9 mouse cellular contexts compared by ENCODE assay signal in the genomic region with DNA sequence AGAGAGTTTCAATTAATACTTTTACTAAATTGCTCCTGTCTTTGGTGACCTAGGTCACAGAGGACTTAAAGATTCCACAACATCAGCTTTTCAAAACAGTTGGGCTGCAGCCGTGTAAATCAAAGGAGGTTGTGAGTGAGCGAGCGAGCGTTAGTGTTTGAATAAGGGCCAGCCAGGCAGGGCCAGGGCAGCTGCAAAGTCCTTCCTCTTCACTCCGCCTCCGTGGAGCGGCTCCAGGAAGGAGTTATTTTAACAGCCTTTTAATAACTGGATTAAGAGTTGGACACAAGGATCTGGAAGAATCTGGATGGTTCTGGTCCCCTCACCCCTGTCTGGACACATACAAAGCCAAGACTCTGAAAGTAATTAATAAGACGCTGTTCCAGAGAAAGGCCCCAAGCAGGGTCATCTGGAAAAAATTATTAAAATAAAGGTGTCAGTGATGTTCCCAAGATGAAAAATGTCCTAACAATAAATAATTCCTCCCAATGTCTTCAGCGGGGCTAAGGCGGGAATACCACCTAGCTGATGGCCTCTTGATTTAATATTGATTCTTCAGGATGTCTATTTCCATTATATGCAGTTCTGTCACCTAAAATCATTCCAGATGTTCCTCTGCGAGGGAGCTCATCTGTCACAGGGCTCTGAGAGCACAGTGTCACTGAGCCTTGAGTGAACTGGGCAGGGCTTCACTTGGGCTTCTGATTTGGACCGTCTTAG.
A peak's percentile ranks its signal among the peaks of the same experiment; 100 is the strongest.
DNase-seq lines count a peak whose midpoint lies in the region; ATAC-seq lines count a peak whose summit lies in the region.
"Had no signal": no experiment of that assay in that cellular context is flagged by ENCODE, and none has a peak within 500 bp of the region (broad histone marks: within the 10 kb centered on the region; RNA-seq: fewer than 3 reads in every experiment).

No protein-coding gene starts in this region.

- no peak overlapping the region for H3K9ac ChIP-seq in limb, embryonic 15.5 days
- no peak overlapping the region for H3K9ac ChIP-seq in hindbrain, embryonic 12.5 days
- H3K9ac ChIP-seq: embryonic facial prominence, embryonic 15.5 days had no signal

- H3K36me3 ChIP-seq in limb, embryonic 15.5 days, result no peaks in the 10 kb centered on the region
- no peaks in the 10 kb centered on the region for H3K36me3 ChIP-seq in hindbrain, embryonic 12.5 days
- H3K36me3 ChIP-seq: embryonic facial prominence, embryonic 15.5 days had no signal

- DNase-seq in urinary bladder, postnatal 14 days (ENCODE audit: low spot score), result peak; percentile 77
- DNase-seq in urinary bladder, postnatal 10 days (ENCODE audit: low spot score), result no peak
- peak; percentile 64 to 72 for DNase-seq in heart, postnatal 14 days
- peak; percentile 63 to 72 for DNase-seq in urinary bladder, postnatal 4 days (ENCODE audit: low spot score in 2 of 2)
- no peak for DNase-seq in spleen, postnatal 36 days (ENCODE audit: low spot score in 2 of 2)
- no peak for DNase-seq in natural killer cell, adult 2 months (ENCODE audit: low spot score in 2 of 2)

- H3K4me1 ChIP-seq in limb, embryonic 15.5 days, result peaks cover 27% of the 10 kb centered on the region
- 0 out of 2 replicates have a peak, but pooled peaks cover 2% of the 10 kb centered on the region for H3K4me1 ChIP-seq in hindbrain, embryonic 12.5 days

- peak overlapping the region; percentile 33; the same call in 1 of the 2 replicates for H3K27ac ChIP-seq in limb, embryonic 15.5 days
- H3K27ac ChIP-seq in hindbrain, embryonic 12.5 days, result no peak overlapping the region
- H3K27ac ChIP-seq: embryonic facial prominence, embryonic 15.5 days had no signal

- no peaks in the 10 kb centered on the region for H3K27me3 ChIP-seq in limb, embryonic 15.5 days
- no peaks in the 10 kb centered on the region for H3K27me3 ChIP-seq in hindbrain, embryonic 12.5 days
- H3K27me3 ChIP-seq: embryonic facial prominence, embryonic 15.5 days had no signal

- no peaks in the 10 kb centered on the region for H3K9me3 ChIP-seq in limb, embryonic 15.5 days
- H3K9me3 ChIP-seq in hindbrain, embryonic 12.5 days (replicated peaks), result no peaks in the 10 kb centered on the region
- H3K9me3 ChIP-seq: embryonic facial prominence, embryonic 15.5 days had no signal

- WGBS in limb, embryonic 15.5 days, result 23% methylated on average over 12 of the region's 12 CpGs
- WGBS in hindbrain, embryonic 12.5 days, result 46% methylated on average over 12 of the region's 12 CpGs

- peak; percentile 45; the same call in 1 of the 2 replicates for ATAC-seq in limb, embryonic 15.5 days (ENCODE audit: insufficient number of reproducible peaks, low FRiP score, low TSS enrichment, low read depth)
- no peak for ATAC-seq in hindbrain, embryonic 12.5 days (ENCODE audit: low FRiP score)

- H3K4me2 ChIP-seq in limb, embryonic 15.5 days, result no peak overlapping the region
- no peak overlapping the region for H3K4me2 ChIP-seq in hindbrain, embryonic 12.5 days (replicated peaks)
- H3K4me2 ChIP-seq: embryonic facial prominence, embryonic 15.5 days had no signal

- H3K4me3 ChIP-seq in limb, embryonic 15.5 days, result no peak overlapping the region
- H3K4me3 ChIP-seq in hindbrain, embryonic 12.5 days, result no peak overlapping the region
- H3K4me3 ChIP-seq: embryonic facial prominence, embryonic 15.5 days had no signal

- intact Hi-C loops in heart, postnatal 14 days (cut with DNase I), result no loop called here

Comparison
In these comparisons a context has a peak if more than half of its experiments do, and no peak if none do; other contexts are left out.
1. DNase-seq: peak in urinary bladder, postnatal 14 days (single experiment), heart, postnatal 14 days (2 of 2) and urinary bladder, postnatal 4 days (2 of 2); none in urinary bladder, postnatal 10 days (single experiment), spleen, postnatal 36 days (0 of 2) and natural killer cell, adult 2 months (0 of 2).